Mouse (Mus musculus) intestine, embryonic 15.5 days (tissue): ENCODE data around the gene Suco. TPM values are rescaled to one million over a fixed set of nuclear protein-coding genes. Genes with fewer than 3 reads are reported as not detected.
A peak's percentile ranks its signal among the peaks of the same experiment; 100 is the strongest.

Experiments
- ATAC-seq: fragments of 200-750 bp; cut with Nextera tagmentation; 2 replicates; pipeline ENCODE4 v1.8.0; 2017; ENCODE audit warnings: moderate TSS enrichment, moderate library complexity
- H3K27ac ChIP-seq: fragments of 300-500 bp; sonication (generic); 2 replicates; pipeline ENCODE4 v1.5.1; 2015; ENCODE audit warnings: mild to moderate bottlenecking, inconsistent platforms
- H3K27me3 ChIP-seq: fragments of 300-500 bp; sonication (generic); replicated peaks from 2 replicates; pipeline ENCODE4 v1.6.1; 2015; ENCODE audit warnings: inconsistent platforms
- H3K36me3 ChIP-seq: fragments of 300-500 bp; sonication (generic); 2 replicates; pipeline ENCODE4 v1.6.1; 2015; ENCODE audit warnings: inconsistent platforms
- H3K4me1 ChIP-seq: fragments of 300-500 bp; sonication (generic); replicated peaks from 2 replicates; pipeline ENCODE4 v1.6.1; 2015; ENCODE audit warnings: inconsistent platforms
- H3K4me2 ChIP-seq: fragments of 300-500 bp; sonication (generic); replicated peaks from 2 replicates; pipeline ENCODE4 v1.6.1; 2015; ENCODE audit warnings: mild to moderate bottlenecking, inconsistent platforms
- H3K4me3 ChIP-seq: fragments of 300-500 bp; sonication (generic); replicated peaks from 2 replicates; pipeline ENCODE4 v1.5.1; 2015; ENCODE audit warnings: inconsistent platforms
- H3K9ac ChIP-seq: fragments of 300-500 bp; sonication (generic); 2 replicates; pipeline ENCODE4 v1.6.1; 2015; ENCODE audit warnings: inconsistent platforms
- H3K9me3 ChIP-seq: fragments of 300-500 bp; sonication (generic); 2 replicates; pipeline ENCODE4 v1.6.1; 2016; ENCODE audit warnings: inconsistent platforms
- WGBS: fragments of 180-500 bp; shearing (Covaris S2); methylation state at CpG from one replicate; pipeline ENCODE4 v1.1.7; 2015; 5-methylcytosine and 5-hydroxymethylcytosine counted together
- polyA plus RNA-seq: library from polyadenylated mRNA; unstranded; fragments of >200 nt; fragmentation: Nextera tagmentation; extraction: Ambion mirVana; gene quantifications from 2 replicates; pipeline ENCODE4 v1.2.1, GENCODE M21; 2015

Suco gene
- polyA plus RNA-seq, 1 experiment from 2014 or later: 21.9 TPM

GRCm38 (mm10) chr1:161767101-161767524, 109.4 kb downstream of the Suco start:
- H3K36me3 ChIP-seq: no peaks in the 10 kb centered on the region
- no peak overlapping the region for H3K9ac ChIP-seq
- H3K27ac ChIP-seq: no peak overlapping the region
- H3K9me3 ChIP-seq: no peaks in the 10 kb centered on the region
- H3K4me2 ChIP-seq: no peak overlapping the region
- no peak overlapping the region for H3K4me3 ChIP-seq
- H3K27me3 ChIP-seq: no peaks in the 10 kb centered on the region
- WGBS: 52% methylated on average over 12 of the region's 12 CpGs
- ATAC-seq: peak; percentile 79
- no peaks in the 10 kb centered on the region for H3K4me1 ChIP-seq

GRCm38 (mm10) chr1:161766656-161767055, 109.8 kb downstream of the Suco start:
- H3K27ac ChIP-seq: no peak overlapping the region
- no peaks in the 10 kb centered on the region for H3K27me3 ChIP-seq
- no peak overlapping the region for H3K4me3 ChIP-seq
- H3K36me3 ChIP-seq: no peaks in the 10 kb centered on the region
- ATAC-seq: peak; percentile 84
- H3K4me1 ChIP-seq: no peaks in the 10 kb centered on the region
- no peak overlapping the region for H3K4me2 ChIP-seq
- H3K9me3 ChIP-seq: no peaks in the 10 kb centered on the region
- WGBS: 41% methylated on average over 5 of the region's 5 CpGs
- H3K9ac ChIP-seq: no peak overlapping the region

Other genes starting within 250 kb of the Suco start
- gene Fasl, start 88.2 kb downstream of the Suco start, polyA plus RNA-seq: not detected in 2 replicates
- gene Pigc, start 92.5 kb upstream of the Suco start, polyA plus RNA-seq: 32.8 and 34.5 TPM in 2 replicates
- gene 4930558K02Rik, start 103.0 kb upstream of the Suco start, polyA plus RNA-seq: not detected in 2 replicates